Mouse (Mus musculus) spleen, adult 12 weeks (tissue): ENCODE results near the gene Olfr180.

ENCODE experiments used
- DNase-seq: peaks from one replicate; pipeline ENCODE4 v3.0.0; 2022; ENCODE audit warnings: low spot score

Gene Olfr180

GRCm38 (mm10) chr16:58929292-58929691, at the start of gene Olfr180:
Gene Olfr180 (minus strand): TSS chr16:58929392.
- no peak for DNase-seq

GRCm38 (mm10) chr16:58928655-58929054, 537 bp downstream of the Olfr180 start, which contains the start of gene Olfr181:
Gene Olfr181 (minus strand): TSS chr16:58928755.
- DNase-seq: no peak

GRCm38 (mm10) chr16:58891963-58892362, 37.2 kb downstream of the Olfr180 start, which contains the start of gene Olfr178:
Gene Olfr178 (minus strand): TSS chr16:58892063.
- no peak for DNase-seq

- no peak for DNase-seq
These were observed 44.8 kb downstream of the Olfr180 start for GRCm38 (mm10) chr16:58884416-58884815.

GRCm38 (mm10) chr16:58874668-58875067, 54.5 kb downstream of the Olfr180 start, which contains the start of gene Olfr177:
Gene Olfr177 (minus strand): TSS chr16:58874768.
- DNase-seq: no peak
